Mouse (Mus musculus) CD8-positive naive resting alpha-beta T cell, adult 57 days (primary cell): ENCODE data around the gene Vmn2r94. TPM values are rescaled to one million over a fixed set of nuclear protein-coding genes. Genes with fewer than 3 reads are reported as not detected.

Source experiments
- total RNA-seq: library from RNA; stranded (reverse); gene quantifications from one replicate; pipeline ENCODE4 v1.2.4, GENCODE M21; 2023

The Vmn2r94 gene
- total RNA-seq, result not detected

GRCm38 (mm10) chr17:18277656-18278055, at the start of gene Vmn2r94:
Gene Vmn2r94 (minus strand): TSS chr17:18277756.

DNA sequence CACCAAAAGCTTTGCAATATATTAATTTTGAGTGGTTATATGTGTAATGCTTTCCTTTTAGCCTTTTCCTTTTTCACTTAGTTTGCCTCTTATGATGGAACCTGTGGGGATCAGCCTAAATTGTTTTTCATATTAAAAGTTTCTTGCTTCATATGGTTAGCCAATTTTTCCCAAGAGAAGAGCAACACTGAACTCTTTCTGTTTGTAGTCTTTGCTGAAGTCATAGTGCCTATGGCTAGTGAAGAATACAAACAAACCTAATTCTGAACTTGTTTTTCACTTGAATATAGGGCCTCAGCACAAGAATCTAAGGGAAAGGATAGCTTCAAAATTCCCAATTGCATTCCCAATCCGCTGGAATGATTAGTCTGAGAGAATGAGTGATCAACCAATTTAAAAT, 20.2 kb upstream of the Vmn2r94 start, which contains the start of gene Vmn2r93:
TSS of gene Vmn2r93 (plus strand) at position 301 of the 400 bp plus-strand sequence.

Other genes starting within 250 kb of the Vmn2r94 start
- not detected for gene Vmn2r124, start 228.3 kb downstream of the Vmn2r94 start, total RNA-seq
- not detected for gene Vmn2r91, start 192.7 kb downstream of the Vmn2r94 start, total RNA-seq
- not detected for gene Vmn2r92, start 125.9 kb downstream of the Vmn2r94 start, total RNA-seq
- not detected for gene Vmn2r93, start 20.3 kb upstream of the Vmn2r94 start, total RNA-seq
- not detected for gene Vmn2r95, start 146.3 kb upstream of the Vmn2r94 start, total RNA-seq